ENCODE assay signal across 8 mouse cellular contexts in genomic region chr10:128548947-128549681, GRCm38 (mm10). TPM values are rescaled to one million over a fixed set of nuclear protein-coding genes. Genes with fewer than 3 reads are reported as not detected.
DNase-seq lines count a peak whose midpoint lies in the region; ATAC-seq and TF ChIP-seq lines count a peak whose summit lies in the region.

Gene Rpl41, minus strand, starts transcription at chr10:128549305.

- WGBS in cerebellum, adult 2 months: under 1% methylated on average over 31 of the region's 31 CpGs
- WGBS in forebrain, postnatal 0 days: 1% methylated on average over 31 of the region's 31 CpGs
- WGBS in lung, embryonic 16.5 days: under 1% methylated on average over 31 of the region's 31 CpGs

- peaks cover 0 to 8% of the 10 kb centered on the region in 2 experiments; a peak in 2 of 4 replicates for H3K36me3 ChIP-seq in MEL (ENCODE audit: control insufficient read depth in 1 of 2, insufficient read depth in 2 of 2, low read length in 2 of 2)
- H3K36me3 ChIP-seq in forebrain, postnatal 0 days (ENCODE audit: insufficient read depth): peaks cover 17% of the 10 kb centered on the region
- H3K36me3 ChIP-seq in lung, embryonic 16.5 days (ENCODE audit: control insufficient read depth, insufficient read depth, low read length): peaks cover 11% of the 10 kb centered on the region

- peak within 1 kb of the TSS; percentile 97 for H3K27ac ChIP-seq in MEL (ENCODE audit: control insufficient read depth, low read depth, low read length)
- peak within 1 kb of the TSS; percentile 79 for H3K27ac ChIP-seq in cerebellum, adult 2 months (ENCODE audit: insufficient read depth, low read length)
- H3K27ac ChIP-seq in forebrain, postnatal 0 days (ENCODE audit: low read depth, low read length): peak within 1 kb of the TSS; percentile 99
- peak within 1 kb of the TSS; percentile 97 for H3K27ac ChIP-seq in lung, embryonic 16.5 days (ENCODE audit: low read length)

- DNase-seq in MEL (ENCODE audit: low read depth, low spot score): peak; percentile 99
- peak; percentile 92 to 97 for DNase-seq in cerebellum, adult 2 months
- DNase-seq in forebrain, postnatal 0 days: peak; percentile 98
- peak; percentile 93 for DNase-seq in heart, postnatal 4 days
- DNase-seq in layer of hippocampus, adult 9-10 months (ENCODE audit: low spot score): peak; percentile 90
- peak; percentile 76 for DNase-seq in ovary, postnatal 10 days (ENCODE audit: low spot score)
- peak; percentile 91 to 92 for DNase-seq in thymus, postnatal 10 days (ENCODE audit: low spot score in 2 of 2)

- no peaks in the 10 kb centered on the region for H3K27me3 ChIP-seq in MEL (ENCODE audit: control insufficient read depth in 1 of 2, insufficient read depth in 2 of 2, low read length in 2 of 2)
- H3K27me3 ChIP-seq in cerebellum, adult 2 months (ENCODE audit: control insufficient read depth, insufficient read depth, low read length): no peaks in the 10 kb centered on the region
- H3K27me3 ChIP-seq in forebrain, postnatal 0 days (ENCODE audit: insufficient read depth, low read length): no peaks in the 10 kb centered on the region
- no peaks in the 10 kb centered on the region for H3K27me3 ChIP-seq in lung, embryonic 16.5 days (ENCODE audit: control insufficient read depth, insufficient read depth, low read depth, low read length)

- H3K4me2 ChIP-seq in forebrain, postnatal 0 days (ENCODE audit: low read depth): peak within 1 kb of the TSS; percentile 84
- peak within 1 kb of the TSS; percentile 91 for H3K4me2 ChIP-seq in lung, embryonic 16.5 days (ENCODE audit: low read depth, low read length)

- peak; percentile 92 for ATAC-seq in forebrain, postnatal 0 days
- ATAC-seq in lung, embryonic 16.5 days (ENCODE audit: low read depth): peak; percentile 93

- H3K79me2 ChIP-seq in MEL (ENCODE audit: control insufficient read depth, insufficient read depth, low read length, poor library complexity): peaks cover 18% of the 10 kb centered on the region

- H3K9ac ChIP-seq in MEL (ENCODE audit: control insufficient read depth, low read depth, low read length, poor library complexity, severe bottlenecking): peak within 1 kb of the TSS; percentile 100
- peak within 1 kb of the TSS; percentile 92 for H3K9ac ChIP-seq in forebrain, postnatal 0 days
- peak within 1 kb of the TSS; percentile 94 for H3K9ac ChIP-seq in lung, embryonic 16.5 days (ENCODE audit: low read length)

- TF ChIP-seq RAD21 in MEL (IDR thresholded peaks at IDR 0.05; ENCODE audit: low read depth, low read length): no peak

- H3K4me1 ChIP-seq in MEL (ENCODE audit: control insufficient read depth in 1 of 2, insufficient read depth in 2 of 2, low read length in 2 of 2): peaks cover 0 to 16% of the 10 kb centered on the region in 2 experiments; a peak in 2 of 4 replicates
- H3K4me1 ChIP-seq in cerebellum, adult 2 months (ENCODE audit: control insufficient read depth, insufficient read depth, low read length): peaks cover 3% of the 10 kb centered on the region; the same call in 1 of the 2 replicates
- H3K4me1 ChIP-seq in forebrain, postnatal 0 days (ENCODE audit: insufficient read depth): peaks cover 7% of the 10 kb centered on the region; the same call in 1 of the 2 replicates
- H3K4me1 ChIP-seq in lung, embryonic 16.5 days (replicated peaks; ENCODE audit: control insufficient read depth, insufficient read depth, low read length): peaks cover 10% of the 10 kb centered on the region; the same call in 1 of the 2 replicates

- no peaks in the 10 kb centered on the region for H3K9me3 ChIP-seq in MEL (replicated peaks; ENCODE audit: insufficient read depth, low read length)
- no peaks in the 10 kb centered on the region for H3K9me3 ChIP-seq in forebrain, postnatal 0 days (ENCODE audit: low read length)
- H3K9me3 ChIP-seq in lung, embryonic 16.5 days (ENCODE audit: control insufficient read depth, low read length): no peaks in the 10 kb centered on the region

- TF ChIP-seq POLR2A in MEL (IDR thresholded peaks at IDR 0.05; ENCODE audit: control insufficient read depth in 1 of 2, insufficient read depth in 1 of 2, low read depth in 1 of 2, low read length in 2 of 2, poor library complexity in 1 of 2): peak; percentile 97 to 100
- peak; percentile 97 for TF ChIP-seq POLR2A in cerebellum, adult 2 months (IDR thresholded peaks at IDR 0.05; ENCODE audit: borderline replicate concordance, insufficient read depth, low read length)

- no peak for TF ChIP-seq CTCF in MEL (IDR thresholded peaks at IDR 0.05 in 2 of 3, conservative IDR thresholded peaks at IDR 0.05 in 1 of 3; ENCODE audit: control insufficient read depth in 1 of 3, insufficient read depth in 1 of 3, low read depth in 2 of 3, low read length in 3 of 3, poor library complexity in 1 of 3, severe bottlenecking in 1 of 3)
- no peak for TF ChIP-seq CTCF in cerebellum, adult 2 months (IDR thresholded peaks at IDR 0.05; ENCODE audit: borderline replicate concordance, insufficient read depth, low read depth, low read length)
- 0 out of 2 replicates have a peak, but pooled peaks have one; percentile 21 for TF ChIP-seq CTCF in forebrain, postnatal 0 days (IDR thresholded peaks at IDR 0.05; ENCODE audit: low read depth)

- TF ChIP-seq EP300 in MEL (IDR thresholded peaks at IDR 0.05; ENCODE audit: low read depth in 1 of 2, low read length in 2 of 2): peak in 1 of 2 experiments; percentile 13; a peak in 1 of 4 replicates

- peak within 1 kb of the TSS; percentile 54 to 96 for H3K4me3 ChIP-seq in MEL (ENCODE audit: control insufficient read depth in 1 of 2, insufficient read depth in 1 of 2, low read depth in 2 of 2, low read length in 2 of 2)
- peak within 1 kb of the TSS; percentile 76 for H3K4me3 ChIP-seq in cerebellum, adult 2 months (replicated peaks; ENCODE audit: insufficient read depth, low read depth, low read length)
- peak within 1 kb of the TSS; percentile 74 for H3K4me3 ChIP-seq in forebrain, postnatal 0 days (ENCODE audit: low read depth, low read length)
- H3K4me3 ChIP-seq in lung, embryonic 16.5 days (ENCODE audit: low read length): peak within 1 kb of the TSS; percentile 88

TF ChIP-seq in MEL, 35 proteins besides CTCF, POLR2A, EP300 and RAD21 (continues in another document):
- peak; percentile 81 for TF ChIP-seq MXI1 (IDR thresholded peaks at IDR 0.05; ENCODE audit: low read depth, low read length)
- TF ChIP-seq POLR2AphosphoS2 (IDR thresholded peaks at IDR 0.05; ENCODE audit: low read length): peak; percentile 100
- 0 out of 2 replicates have a peak, but pooled peaks have one; percentile 2 for TF ChIP-seq MEF2A (IDR thresholded peaks at IDR 0.05; ENCODE audit: extremely low read depth, insufficient replicate concordance, low read depth, low read length, poor library complexity, severe bottlenecking)
- no peak for TF ChIP-seq GABPA (IDR thresholded peaks at IDR 0.05; ENCODE audit: low read depth, low read length)
- TF ChIP-seq ETS1 (IDR thresholded peaks at IDR 0.05; ENCODE audit: low read depth, low read length): peak; percentile 91
- no peak for TF ChIP-seq RCOR1 (IDR thresholded peaks at IDR 0.05; ENCODE audit: low read depth, low read length)
- TF ChIP-seq CHD1 (IDR thresholded peaks at IDR 0.05; ENCODE audit: low read depth, low read length): peak; percentile 91; the same call in 1 of the 2 replicates
- TF ChIP-seq GATA1 (IDR thresholded peaks at IDR 0.05; ENCODE audit: low read depth, low read length): peak; percentile 64; the same call in 1 of the 2 replicates
- TF ChIP-seq ZNF384 (IDR thresholded peaks at IDR 0.05; ENCODE audit: low read depth, low read length): peak; percentile 100
- TF ChIP-seq ELF1 (IDR thresholded peaks at IDR 0.05; ENCODE audit: low read depth, low read length): peak; percentile 89
- TF ChIP-seq CHD2 (IDR thresholded peaks at IDR 0.05; ENCODE audit: low read length): no peak
- TF ChIP-seq BHLHE40 (IDR thresholded peaks at IDR 0.05; ENCODE audit: borderline replicate concordance, low read depth, low read length): no peak
- peak; percentile 82 for TF ChIP-seq KAT2A (conservative IDR thresholded peaks at IDR 0.05; ENCODE audit: low read depth, low read length)
- no peak for TF ChIP-seq USF1 (IDR thresholded peaks at IDR 0.05; ENCODE audit: low read depth, low read length)
- TF ChIP-seq HCFC1 (IDR thresholded peaks at IDR 0.05; ENCODE audit: low read depth, low read length): peak; percentile 98
- TF ChIP-seq MYC (IDR thresholded peaks at IDR 0.05; ENCODE audit: low read depth, low read length): peak; percentile 96
- no peak for TF ChIP-seq SMC3 (IDR thresholded peaks at IDR 0.05; ENCODE audit: low read depth, low read length)
- TF ChIP-seq MAZ (IDR thresholded peaks at IDR 0.05; ENCODE audit: low read depth, low read length): peak; percentile 72
- TF ChIP-seq ZC3H11A (IDR thresholded peaks at IDR 0.05; ENCODE audit: low read depth, low read length): no peak
- no peak for TF ChIP-seq MYB (IDR thresholded peaks at IDR 0.05; ENCODE audit: low read depth, low read length)
- TF ChIP-seq SIN3A (IDR thresholded peaks at IDR 0.05; ENCODE audit: low read length): peak; percentile 97
- TF ChIP-seq UBTF (IDR thresholded peaks at IDR 0.05; ENCODE audit: borderline replicate concordance, insufficient read depth, low read depth, low read length): no peak
- peak; percentile 99 for TF ChIP-seq ZMIZ1 (IDR thresholded peaks at IDR 0.05; ENCODE audit: low read depth, low read length)
- TF ChIP-seq TBP (IDR thresholded peaks at IDR 0.05; ENCODE audit: low read depth, low read length): peak; percentile 99
- TF ChIP-seq NRF1 (IDR thresholded peaks at IDR 0.05; ENCODE audit: insufficient read depth, low read depth, low read length, poor library complexity, severe bottlenecking): no peak
- peak; percentile 16; the same call in 1 of the 2 replicates for TF ChIP-seq E2F4 (IDR thresholded peaks at IDR 0.05; ENCODE audit: borderline replicate concordance, low read depth, low read length)
- peak; percentile 63; the same call in 1 of the 2 replicates for TF ChIP-seq TCF12 (IDR thresholded peaks at IDR 0.05; ENCODE audit: low read depth, low read length)
- TF ChIP-seq MAFK (IDR thresholded peaks at IDR 0.05; ENCODE audit: borderline replicate concordance, low read depth, low read length): no peak
- TF ChIP-seq POLR2AphosphoS5 (IDR thresholded peaks at IDR 0.05; ENCODE audit: borderline replicate concordance, low read depth, low read length): peak; percentile 97

RNA-seq across cellular contexts. Expression of gene Rpl41, which starts in this region (rescaled TPM):
- 6,649 and 6,931 TPM in 2 replicates for total RNA-seq in MEL (2012; rRNA removed)
- polyA plus RNA-seq in MEL (2012; ENCODE audit: insufficient read depth in 1 of 2, insufficient read length in 2 of 2, low read depth in 1 of 2, low replicate concordance in 2 of 2, missing spikeins in 1 of 2): over 10,000 TPM in 1 of 2 experiments, 100 to 1,000 TPM in 1; 274 to 10,905 TPM
- 1,271 and 1,490 TPM in 2 replicates for polyA plus RNA-seq in cerebellum, adult 2 months (2012; rRNA removed)
- total RNA-seq in forebrain, postnatal 0 days (2014; rRNA removed): 877 and 1,605 TPM in 2 replicates
- polyA plus RNA-seq in forebrain, postnatal 0 days (2015; fragmentation: Nextera tagmentation; extraction: Ambion mirVana): 2,439 and 3,234 TPM in 2 replicates
- 1,000 to 10,000 TPM; 2,410 to 2,531 TPM for total RNA-seq in heart, postnatal 4 days (2021)
- polyA plus RNA-seq in lung, embryonic 16.5 days (2015; fragmentation: Nextera tagmentation; extraction: Ambion mirVana): 4,142 and 4,423 TPM in 2 replicates

Comparison
In these comparisons a context has a peak if more than half of its experiments do, and no peak if none do; other contexts are left out.
1. Peak in every context shown above with its lines: DNase-seq, ATAC-seq, H3K4me3 ChIP-seq and H3K27ac ChIP-seq.